In genomic region chr15:86509601-86510000, GRCm38 (mm10) we compare ENCODE assay signal across 11 mouse cellular contexts.
"Had no signal": no experiment of that assay in that cellular context is flagged by ENCODE, and none has a peak within 500 bp of the region (broad histone marks: within the 10 kb centered on the region; RNA-seq: fewer than 3 reads in every experiment).

No protein-coding gene starts in this region.

- ATAC-seq: lung, postnatal 0 days had no signal

- H3K9ac ChIP-seq: limb, embryonic 12.5 days; liver, embryonic 14.5 days had no signal

- H3K27ac ChIP-seq: kidney, postnatal 0 days; limb, embryonic 12.5 days; liver, embryonic 14.5 days had no signal

- DNase-seq: kidney, adult 11 months; kidney, adult 9 months; kidney, postnatal 36 days; liver; lung, adult 2 months; lung, postnatal 36 days; thymus, postnatal 36 days had no signal

- H3K9me3 ChIP-seq: limb, embryonic 12.5 days had no signal

- H3K4me2 ChIP-seq: limb, embryonic 12.5 days had no signal

- H3K4me1 ChIP-seq: limb, embryonic 12.5 days had no signal

- H3K36me3 ChIP-seq: limb, embryonic 12.5 days had no signal

- H3K27me3 ChIP-seq: limb, embryonic 12.5 days had no signal

- H3K4me3 ChIP-seq: limb, embryonic 12.5 days had no signal
